Mouse (Mus musculus) left cerebral cortex, postnatal 10 days (tissue): ENCODE measurements at regions not wholly inside any gene's neighbourhood (a gene's known extent, or its start where the extent isn't known, plus 50 kb on each side); places are given as distances from the start of the nearest gene placed in this dataset.

Source experiments
- DNase-seq, 2 experiments: peaks; one replicate each; pipeline ENCODE4 v3.0.0; 2021 to 2022; ENCODE audit warnings: low spot score in 2 of 2, mixed read lengths in 1 of 2; ENCODE audit errors: extremely low spot score in 1 of 2
- intact Hi-C: fragments of 180-260 bp; cut with DNase I; formaldehyde crosslinking; loops from one replicate; pipeline ENCODE4 v1.15.1; 2025

- no peak for DNase-seq
- intact Hi-C loops: no loop called here
Measured at GRCm38 (mm10) chr14:87844120-87844519, 427.7 kb downstream of the Tdrd3 start.

DNA sequence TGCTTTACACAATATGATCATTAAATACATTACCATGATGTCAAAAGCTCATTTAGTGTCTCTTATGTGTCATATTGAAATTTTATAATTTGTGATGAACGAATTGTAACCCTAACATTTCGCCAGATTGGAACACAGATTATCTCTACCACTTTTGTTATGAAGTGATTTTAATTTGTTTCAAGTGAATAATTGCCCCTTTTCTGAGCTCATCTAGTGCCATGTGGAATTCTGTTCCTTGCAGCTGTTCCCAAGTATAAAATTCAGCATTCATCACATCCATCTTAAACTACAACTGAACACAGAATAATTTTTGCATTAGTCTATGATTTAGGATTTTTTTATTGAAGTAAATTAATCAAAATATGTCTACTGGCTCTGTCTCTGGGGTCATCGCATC is 445.0 kb downstream of the Tdrd3 start:
- intact Hi-C loops: no loop called here
- DNase-seq: no peak

GRCm38 (mm10) chr14:87864388-87865215 is 448.2 kb downstream of the Tdrd3 start:
- intact Hi-C loops: no loop called here

DNA sequence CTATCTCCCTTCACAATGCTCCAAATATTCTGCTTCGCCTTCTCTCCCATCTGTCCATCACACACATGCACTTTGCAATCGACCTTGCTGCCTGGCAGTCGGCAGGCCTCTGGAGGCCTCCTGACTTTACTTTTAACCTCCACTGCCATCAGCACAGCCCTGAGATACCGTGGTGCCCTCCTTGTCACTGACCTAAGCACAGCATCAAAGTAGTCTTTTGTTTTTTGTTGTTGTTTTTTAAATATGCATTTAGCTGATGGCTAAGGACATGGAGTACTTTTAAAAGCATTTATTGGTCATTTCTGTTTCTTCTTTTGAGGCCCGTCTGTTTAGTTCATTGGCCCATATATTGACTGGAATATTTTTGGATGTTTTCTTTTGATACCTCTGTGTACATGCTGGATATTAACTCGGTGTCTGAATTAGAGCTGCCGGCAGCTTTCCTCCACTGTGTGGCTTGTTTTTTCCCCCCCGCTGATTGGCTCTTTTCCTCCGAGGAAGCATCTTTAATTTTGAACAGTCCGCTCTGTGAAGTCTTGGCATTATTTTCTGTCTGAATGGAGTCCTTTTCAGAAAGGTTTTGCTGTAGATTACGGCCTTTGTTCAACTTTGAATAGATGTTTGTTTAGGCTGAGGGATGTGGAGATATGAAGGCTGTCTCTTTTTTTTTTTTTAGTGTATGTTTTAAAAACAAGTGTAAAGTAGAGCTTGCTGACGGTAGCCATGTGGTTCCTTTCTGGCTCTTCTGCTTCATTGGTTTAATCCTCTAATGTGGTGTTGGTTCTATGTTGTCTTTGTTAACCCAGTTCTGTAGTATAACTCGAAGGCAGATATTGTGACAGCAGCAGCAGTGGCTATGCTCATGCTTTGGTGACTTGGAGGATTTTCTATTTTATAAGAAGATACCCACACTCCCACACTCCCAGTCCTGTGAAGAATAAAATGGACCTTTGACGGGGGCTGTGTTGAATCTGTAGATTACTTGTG is 449.1 kb downstream of the Tdrd3 start:
- intact Hi-C loops: no loop called here
- no peak for DNase-seq

More at GRCm38 (mm10) chr14:87864388-87865215, 448.2 kb downstream of the Tdrd3 start:
- DNase-seq: peak in 1 of 2 experiments; percentile 13

- intact Hi-C loops: no loop called here
- DNase-seq: no peak
Measured at GRCm38 (mm10) chr14:87901784-87902183, 485.3 kb downstream of the Tdrd3 start.

- intact Hi-C loops: no loop called here
- DNase-seq: no peak
Measured at GRCm38 (mm10) chr14:87902416-87902815, 486.0 kb downstream of the Tdrd3 start.
